Mouse (Mus musculus) CD4-positive, CD25-positive, alpha-beta regulatory T cell, adult 9 weeks (primary cell): ENCODE results near the gene Tsga10. TPM values are rescaled to one million over a fixed set of nuclear protein-coding genes. Genes with fewer than 3 reads are reported as not detected.

Source experiments
- polyA plus RNA-seq: library from polyadenylated mRNA; unstranded; fragments of 100-300 nt; shearing (Covaris generic); gene quantifications from one replicate; pipeline ENCODE4 v1.2.1, GENCODE M21; 2017

Gene Tsga10
- 2.4 TPM for polyA plus RNA-seq

GRCm38 (mm10) chr1:37866286-37866685 is at the start of gene Tsga10:
Gene Tsga10 (minus strand): TSS chr1:37866429.

DNA sequence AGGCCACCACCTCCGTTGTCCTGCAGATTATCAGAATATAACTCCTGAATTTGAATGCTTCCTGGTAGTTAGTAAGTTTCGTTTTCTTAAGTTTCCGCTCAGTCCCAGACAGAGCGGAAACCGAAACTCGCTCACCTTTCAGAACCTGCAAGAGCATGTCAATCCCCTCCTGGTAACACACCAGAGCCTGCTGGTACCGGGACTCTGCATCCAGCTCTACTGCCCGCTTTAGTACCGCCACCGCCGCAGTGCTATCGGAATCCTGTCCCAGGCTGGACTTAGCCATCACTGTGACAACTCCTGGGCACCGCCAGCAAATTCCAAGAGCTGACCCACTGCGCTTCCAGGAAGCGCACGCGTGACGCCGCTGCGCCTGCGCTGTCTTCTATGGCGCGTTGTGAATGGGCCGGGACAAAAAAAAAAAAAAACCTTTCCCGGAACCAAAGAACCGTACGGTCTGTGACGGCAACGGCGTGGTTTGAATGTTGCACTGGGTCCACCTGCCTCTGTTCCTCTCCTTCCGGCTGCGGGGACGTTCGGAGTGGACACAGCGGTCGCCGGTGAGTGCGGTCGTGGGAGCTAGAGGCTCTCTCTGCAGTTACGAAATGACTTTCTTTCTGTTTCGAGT is 23.9 kb upstream of the Tsga10 start, which contains the start of the genes Mitd1 and Mrpl30:
TSS of gene Mitd1 (minus strand) at position 387 of the 628 bp plus-strand sequence.
TSS of gene Mrpl30 (plus strand) at position 453 of the 628 bp plus-strand sequence.

GRCm38 (mm10) chr1:37871704-37872103 is 5.5 kb upstream of the Tsga10 start, which contains the start of gene Lipt1:
Gene Lipt1 (plus strand): TSS chr1:37871738.

GRCm38 (mm10) chr1:37719761-37720640 is 146.2 kb downstream of the Tsga10 start, which contains the start of gene 2010300C02Rik:
Gene 2010300C02Rik (minus strand): TSS chr1:37720085.

Other genes starting within 250 kb of the Tsga10 start
- gene 2010300C02Rik, start 146.3 kb downstream of the Tsga10 start, polyA plus RNA-seq, result 0.78 TPM
- 7.1 TPM for gene Lipt1, start 5.3 kb upstream of the Tsga10 start, polyA plus RNA-seq
- 111 TPM for gene Mitd1, start 24.0 kb upstream of the Tsga10 start, polyA plus RNA-seq
- gene Mrpl30, start 24.0 kb upstream of the Tsga10 start, polyA plus RNA-seq, result 216 TPM
- not detected for gene Lyg2, start 50.1 kb upstream of the Tsga10 start, polyA plus RNA-seq
- gene Lyg1, start 91.3 kb upstream of the Tsga10 start, polyA plus RNA-seq, result not detected
- gene Txndc9, start 131.5 kb upstream of the Tsga10 start, polyA plus RNA-seq, result 109 TPM
- 21.6 TPM for gene Eif5b, start 131.6 kb upstream of the Tsga10 start, polyA plus RNA-seq